Mouse (Mus musculus): ENCODE measurements around the gene Ppp4r2. TPM values are rescaled to one million over a fixed set of nuclear protein-coding genes. Genes with fewer than 3 reads are reported as not detected.

The Ppp4r2 gene
- polyA plus RNA-seq, 1 experiment, result 19.1 TPM

- no peak overlapping the region for H3K4me2 ChIP-seq (ENCODE audit: low read depth)
- H3K36me3 ChIP-seq (ENCODE audit: control insufficient read depth, insufficient read depth), result no peaks in the 10 kb centered on the region
- H3ac ChIP-seq (ENCODE audit: control insufficient read depth, insufficient read length), result no peak overlapping the region
- H3K27me3 ChIP-seq (ENCODE audit: control insufficient read depth, insufficient read depth, insufficient read length), result no peaks in the 10 kb centered on the region
- H3K79me2 ChIP-seq (ENCODE audit: control insufficient read depth, insufficient read depth), result no peaks in the 10 kb centered on the region
- H3K4me3 ChIP-seq, result no peak overlapping the region
- TF ChIP-seq CEBPB (IDR thresholded peaks at IDR 0.05; ENCODE audit: insufficient read depth, poor library complexity, severe bottlenecking), result no peak
Observed at GRCm38 (mm10) chr6:100810117-100810516, 23.3 kb upstream of the Ppp4r2 start.

- H3K4me2 ChIP-seq (ENCODE audit: low read depth), result no peak overlapping the region
- no peaks in the 10 kb centered on the region for H3K79me2 ChIP-seq (ENCODE audit: control insufficient read depth, insufficient read depth)
- no peak overlapping the region for H3ac ChIP-seq (ENCODE audit: control insufficient read depth, insufficient read length)
- H3K27me3 ChIP-seq (ENCODE audit: control insufficient read depth, insufficient read depth, insufficient read length), result no peaks in the 10 kb centered on the region
- no peak overlapping the region for H3K4me3 ChIP-seq
- TF ChIP-seq REST (IDR thresholded peaks at IDR 0.05; ENCODE audit: insufficient read depth, insufficient read length), result no peak
- no peaks in the 10 kb centered on the region for H3K36me3 ChIP-seq (ENCODE audit: control insufficient read depth, insufficient read depth)
Observed at GRCm38 (mm10) chr6:100811731-100812130, 21.7 kb upstream of the Ppp4r2 start.

- Histone ChIP-seq H3ac (ENCODE audit: control insufficient read depth, insufficient read length) (no peak overlapping the region), H3K79me2 (ENCODE audit: control insufficient read depth, insufficient read depth) (no peaks in the 10 kb centered on the region), H3K36me3 (ENCODE audit: control insufficient read depth, insufficient read depth) (no peaks in the 10 kb centered on the region), H3K4me2 (ENCODE audit: low read depth) (no peak overlapping the region), H3K4me3 (no peak overlapping the region), H3K27me3 (ENCODE audit: control insufficient read depth, insufficient read depth, insufficient read length) (no peaks in the 10 kb centered on the region)
- TF ChIP-seq CEBPB (IDR thresholded peaks at IDR 0.05; ENCODE audit: insufficient read depth, poor library complexity, severe bottlenecking) (no peak), MYOD1 (IDR thresholded peaks at IDR 0.05; ENCODE audit: control insufficient read depth in 1 of 3, insufficient read length in 2 of 3, low read depth in 2 of 3) (no peak), TCF12 (IDR thresholded peaks at IDR 0.05; ENCODE audit: insufficient read depth, poor library complexity, severe bottlenecking) (no peak), MAX (IDR thresholded peaks at IDR 0.05; ENCODE audit: low read depth) (no peak), POLR2A (IDR thresholded peaks at IDR 0.05; ENCODE audit: insufficient read length, low read depth) (no peak), MYOG (IDR thresholded peaks at IDR 0.05; ENCODE audit: control insufficient read depth in 1 of 3, insufficient read depth in 1 of 3, insufficient read length in 2 of 3, low read depth in 2 of 3) (no peak), E2F4 (IDR thresholded peaks at IDR 0.05; ENCODE audit: insufficient read depth) (no peak), REST (IDR thresholded peaks at IDR 0.05; ENCODE audit: insufficient read depth, insufficient read length) (no peak), POLR2AphosphoS2 (IDR thresholded peaks at IDR 0.05; ENCODE audit: insufficient read length, low read depth) (no peak), SRF (IDR thresholded peaks at IDR 0.05; ENCODE audit: control insufficient read depth, insufficient read length, low read depth) (no peak), USF1 (IDR thresholded peaks at IDR 0.05; ENCODE audit: low read depth) (no peak), TCF3 (IDR thresholded peaks at IDR 0.05; ENCODE audit: insufficient read length, low read depth) (no peak)
Observed at GRCm38 (mm10) chr6:100821367-100821766, 12.1 kb upstream of the Ppp4r2 start.

- TF ChIP-seq MAX (IDR thresholded peaks at IDR 0.05; ENCODE audit: low read depth), result no peak
- TF ChIP-seq TCF12 (IDR thresholded peaks at IDR 0.05; ENCODE audit: insufficient read depth, poor library complexity, severe bottlenecking), result no peak
- no peak for TF ChIP-seq MYOD1 (IDR thresholded peaks at IDR 0.05; ENCODE audit: control insufficient read depth in 1 of 3, insufficient read length in 2 of 3, low read depth in 2 of 3)
- no peak for TF ChIP-seq TCF3 (IDR thresholded peaks at IDR 0.05; ENCODE audit: insufficient read length, low read depth)
- TF ChIP-seq POLR2A (IDR thresholded peaks at IDR 0.05; ENCODE audit: insufficient read length, low read depth), result no peak
- no peak for TF ChIP-seq POLR2AphosphoS2 (IDR thresholded peaks at IDR 0.05; ENCODE audit: insufficient read length, low read depth)
- no peak for TF ChIP-seq REST (IDR thresholded peaks at IDR 0.05; ENCODE audit: insufficient read depth, insufficient read length)
- TF ChIP-seq USF1 (IDR thresholded peaks at IDR 0.05; ENCODE audit: low read depth), result no peak
- TF ChIP-seq SRF (IDR thresholded peaks at IDR 0.05; ENCODE audit: control insufficient read depth, insufficient read length, low read depth), result no peak
- TF ChIP-seq MYOG (IDR thresholded peaks at IDR 0.05; ENCODE audit: control insufficient read depth in 1 of 3, insufficient read depth in 1 of 3, insufficient read length in 2 of 3, low read depth in 2 of 3), result no peak
- no peak for TF ChIP-seq CEBPB (IDR thresholded peaks at IDR 0.05; ENCODE audit: insufficient read depth, poor library complexity, severe bottlenecking)
- no peak for TF ChIP-seq E2F4 (IDR thresholded peaks at IDR 0.05; ENCODE audit: insufficient read depth)
- H3K4me2 ChIP-seq (ENCODE audit: low read depth), result no peak overlapping the region
- H3K4me3 ChIP-seq, result no peak overlapping the region
- no peaks in the 10 kb centered on the region for H3K79me2 ChIP-seq (ENCODE audit: control insufficient read depth, insufficient read depth)
- H3ac ChIP-seq (ENCODE audit: control insufficient read depth, insufficient read length), result no peak overlapping the region
- H3K27me3 ChIP-seq (ENCODE audit: control insufficient read depth, insufficient read depth, insufficient read length), result no peaks in the 10 kb centered on the region
- no peaks in the 10 kb centered on the region for H3K36me3 ChIP-seq (ENCODE audit: control insufficient read depth, insufficient read depth)
Observed at GRCm38 (mm10) chr6:100823356-100823755, 10.1 kb upstream of the Ppp4r2 start.

- TF ChIP-seq REST (IDR thresholded peaks at IDR 0.05; ENCODE audit: insufficient read depth, insufficient read length) (no peak), POLR2AphosphoS2 (IDR thresholded peaks at IDR 0.05; ENCODE audit: insufficient read length, low read depth) (no peak), MYOD1 (IDR thresholded peaks at IDR 0.05; ENCODE audit: control insufficient read depth in 1 of 3, insufficient read length in 2 of 3, low read depth in 2 of 3) (peak in 1 of 3 experiments; percentile 25), MYOG (IDR thresholded peaks at IDR 0.05; ENCODE audit: control insufficient read depth in 1 of 3, insufficient read depth in 1 of 3, insufficient read length in 2 of 3, low read depth in 2 of 3) (no peak)
- Histone ChIP-seq H3K4me2 (ENCODE audit: low read depth) (no peak overlapping the region), H3K36me3 (ENCODE audit: control insufficient read depth, insufficient read depth) (no peaks in the 10 kb centered on the region)
Observed at GRCm38 (mm10) chr6:100824381-100824965, 8.9 kb upstream of the Ppp4r2 start.

More at GRCm38 (mm10) chr6:100824381-100824965, 8.9 kb upstream of the Ppp4r2 start:
- H3K79me2 ChIP-seq (ENCODE audit: control insufficient read depth, insufficient read depth), result no peaks in the 10 kb centered on the region
- no peaks in the 10 kb centered on the region for H3K27me3 ChIP-seq (ENCODE audit: control insufficient read depth, insufficient read depth, insufficient read length)
- H3K4me3 ChIP-seq, result no peak overlapping the region
- H3ac ChIP-seq (ENCODE audit: control insufficient read depth, insufficient read length), result no peak overlapping the region
